Mouse (Mus musculus) olfactory bulb, adult 2 months (tissue): ENCODE results near the gene Ptger1. TPM values are rescaled to one million over a fixed set of nuclear protein-coding genes. Genes with fewer than 3 reads are reported as not detected.

ENCODE experiments used
- H3K27ac ChIP-seq: fragments of 200-500 bp; 2 replicates; pipeline ENCODE4 v1.5.1; 2012; ENCODE audit warnings: low read depth, low read length; ENCODE audit not compliant: insufficient read depth
- H3K4me1 ChIP-seq: fragments of 200-500 bp; 2 replicates; pipeline ENCODE4 v1.6.1; 2012; ENCODE audit warnings: low read length; ENCODE audit not compliant: control insufficient read depth, insufficient read depth
- H3K4me3 ChIP-seq: fragments of 200-500 bp; 2 replicates; pipeline ENCODE4 v1.5.1; 2012; ENCODE audit warnings: mild to moderate bottlenecking, low read depth, low read length, moderate library complexity; ENCODE audit not compliant: insufficient read depth
- CTCF ChIP-seq: fragments of 200-500 bp; IDR thresholded peaks from 2 replicates; pipeline ENCODE4 v1.5.1; 2012; ENCODE audit warnings: low read depth, mild to moderate bottlenecking, low read length, moderate library complexity; ENCODE audit not compliant: insufficient read depth
- POLR2A ChIP-seq: fragments of 200-500 bp; IDR thresholded peaks from 2 replicates; pipeline ENCODE4 v1.6.1; 2012; ENCODE audit warnings: mild to moderate bottlenecking, low read depth, low read length, moderate library complexity; ENCODE audit not compliant: insufficient read depth
- WGBS: fragments of 180-500 bp; shearing (Covaris S2); methylation state at CpG from one replicate; pipeline ENCODE4 v1.1.7; 2018; 5-methylcytosine and 5-hydroxymethylcytosine counted together
- polyA plus RNA-seq: library from polyadenylated mRNA; stranded (reverse); fragments of >200 nt; gene quantifications from 2 replicates; pipeline ENCODE4 v1.2.4, GENCODE M21; 2012; ENCODE audit warnings: low replicate concordance; ENCODE audit not compliant: missing spikeins, insufficient read depth, insufficient read length

Gene Ptger1
- polyA plus RNA-seq, 1 experiment, result not detected

DNA sequence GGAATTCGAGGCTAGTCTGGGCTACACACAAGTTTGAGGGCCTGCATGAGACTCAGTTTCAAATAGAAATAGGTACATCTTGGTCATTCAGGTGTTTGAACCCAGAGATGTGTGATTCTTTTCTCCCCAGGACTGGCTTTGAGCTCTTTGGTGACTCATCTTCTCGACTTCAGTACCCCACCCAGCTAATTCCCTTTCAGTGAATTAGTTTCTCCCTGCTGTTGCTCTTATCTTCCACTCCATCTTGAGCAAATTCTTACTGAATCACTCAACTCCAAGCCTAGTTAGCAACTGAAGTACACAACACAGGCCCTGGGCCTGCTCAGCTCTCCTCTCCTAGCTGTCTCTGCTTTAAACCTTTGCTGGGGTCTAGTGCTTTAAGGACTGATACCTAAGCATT, 50.1 kb downstream of the Ptger1 start:
- H3K27ac ChIP-seq, result no peak overlapping the region
- H3K4me3 ChIP-seq, result no peak overlapping the region
- TF ChIP-seq POLR2A (no peak), CTCF (no peak)
- no peaks in the 10 kb centered on the region for H3K4me1 ChIP-seq
- 51% methylated on average over 2 of the region's 2 CpGs for WGBS

DNA sequence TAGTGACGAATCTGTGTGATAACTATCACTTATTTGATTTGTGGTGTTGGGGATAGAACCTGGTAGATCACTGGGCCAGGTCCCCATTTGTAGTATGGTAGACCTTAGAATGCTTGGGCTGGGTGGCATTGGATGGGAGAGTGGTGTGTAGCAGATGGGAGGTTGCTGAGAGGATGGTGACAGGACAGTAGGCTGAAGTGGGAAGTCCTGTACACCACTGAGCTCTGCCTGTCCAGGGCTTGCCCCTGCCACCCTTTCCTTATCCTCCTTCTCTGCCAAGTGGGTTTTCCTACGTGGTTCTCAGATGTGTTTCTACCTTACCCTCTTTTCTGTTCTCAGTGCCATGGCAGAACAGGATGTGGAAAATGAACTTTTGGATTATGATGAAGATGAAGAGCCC, 52.6 kb downstream of the Ptger1 start:
- no peak overlapping the region for H3K4me3 ChIP-seq
- TF ChIP-seq POLR2A (no peak), CTCF (no peak)
- H3K4me1 ChIP-seq, result no peaks in the 10 kb centered on the region
- no peak overlapping the region for H3K27ac ChIP-seq
- 80% methylated on average over 2 of the region's 2 CpGs for WGBS

DNA sequence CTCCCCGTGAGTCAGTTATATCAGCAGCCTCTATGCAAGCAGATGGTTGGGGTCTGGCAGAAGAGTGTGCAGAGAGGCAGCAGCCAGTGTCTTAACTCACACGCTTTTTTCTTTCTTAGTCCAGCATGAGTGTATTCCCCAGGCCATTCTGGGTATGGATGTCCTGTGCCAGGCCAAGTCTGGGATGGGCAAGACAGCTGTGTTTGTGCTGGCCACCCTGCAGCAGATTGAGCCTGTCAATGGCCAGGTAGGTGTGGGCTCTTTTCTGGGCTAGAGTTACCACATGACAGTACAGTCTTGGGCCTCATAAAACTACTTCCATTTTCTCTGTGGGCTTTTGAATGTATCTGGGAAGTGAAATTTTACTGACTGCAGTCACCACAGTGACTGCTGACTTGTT, 53.2 kb downstream of the Ptger1 start:
- Histone ChIP-seq H3K4me3 (no peak overlapping the region), H3K27ac (no peak overlapping the region), H3K4me1 (no peaks in the 10 kb centered on the region)
- 84% methylated on average over 2 of the region's 2 CpGs for WGBS
- TF ChIP-seq POLR2A (no peak), CTCF (no peak)

GRCm38 (mm10) chr8:83721405-83722025, 55.0 kb downstream of the Ptger1 start:
- 86% methylated on average over 25 of the region's 25 CpGs for WGBS
- Histone ChIP-seq H3K27ac (no peak overlapping the region), H3K4me3 (no peak overlapping the region), H3K4me1 (no peaks in the 10 kb centered on the region)
- no peak for TF ChIP-seq CTCF
- TF ChIP-seq POLR2A, result no peak

Other genes starting within 250 kb of the Ptger1 start
- not detected in 2 replicates for gene Scoc, start 208.3 kb upstream of the Ptger1 start, polyA plus RNA-seq
- gene Olfr370, start 130.9 kb upstream of the Ptger1 start, polyA plus RNA-seq, result not detected in 2 replicates
- gene Ndufb7, start 100.0 kb upstream of the Ptger1 start, polyA plus RNA-seq, result not detected in 2 replicates
- gene Tecr, start 58.7 kb upstream of the Ptger1 start, polyA plus RNA-seq, result not detected in 2 replicates
- not detected in 2 replicates for gene Dnajb1, start 58.5 kb upstream of the Ptger1 start, polyA plus RNA-seq
- gene Gipc1, start 14.0 kb upstream of the Ptger1 start, polyA plus RNA-seq, result not detected in 2 replicates
- not detected in 2 replicates for gene Pkn1, start 32.5 kb downstream of the Ptger1 start, polyA plus RNA-seq
- not detected in 2 replicates for gene Ddx39, start 48.5 kb downstream of the Ptger1 start, polyA plus RNA-seq
- not detected in 2 replicates for gene Adgre5, start 74.6 kb downstream of the Ptger1 start, polyA plus RNA-seq
- 113 TPM in 1 of 2 replicates, not detected in the other for gene Adgrl1, start 233.4 kb downstream of the Ptger1 start, polyA plus RNA-seq